Mouse (Mus musculus): ENCODE data around the gene Timm8a1. TPM values are rescaled to one million over a fixed set of nuclear protein-coding genes. Genes with fewer than 3 reads are reported as not detected.

Gene Timm8a1
- polyA plus RNA-seq, 1 experiment from 2014 or later = 85.7 TPM

- no peak for ATAC-seq (replicated peaks; ENCODE audit: low FRiP score)
- Histone ChIP-seq H3K27me3 (0 out of 2 replicates have a peak, but pooled peaks cover 4% of the 10 kb centered on the region), H3K4me3 (replicated peaks) (no peak overlapping the region), H3K9me3 (replicated peaks) (no peaks in the 10 kb centered on the region), H3K4me1 (no peaks in the 10 kb centered on the region), H3K36me3 (no peaks in the 10 kb centered on the region), H3K27ac (no peak overlapping the region), H3K4me2 (no peak overlapping the region), H3K9ac (no peak overlapping the region)
- 36% methylated on average over 2 of the region's 2 CpGs for WGBS
Measured at GRCm38 (mm10) chrX:134509473-134509872, 32.2 kb downstream of the Timm8a1 start.

GRCm38 (mm10) chrX:134507977-134508376, 33.7 kb downstream of the Timm8a1 start:
- ATAC-seq (replicated peaks; ENCODE audit: low FRiP score) = no peak
- no peak overlapping the region for H3K4me2 ChIP-seq

DNA sequence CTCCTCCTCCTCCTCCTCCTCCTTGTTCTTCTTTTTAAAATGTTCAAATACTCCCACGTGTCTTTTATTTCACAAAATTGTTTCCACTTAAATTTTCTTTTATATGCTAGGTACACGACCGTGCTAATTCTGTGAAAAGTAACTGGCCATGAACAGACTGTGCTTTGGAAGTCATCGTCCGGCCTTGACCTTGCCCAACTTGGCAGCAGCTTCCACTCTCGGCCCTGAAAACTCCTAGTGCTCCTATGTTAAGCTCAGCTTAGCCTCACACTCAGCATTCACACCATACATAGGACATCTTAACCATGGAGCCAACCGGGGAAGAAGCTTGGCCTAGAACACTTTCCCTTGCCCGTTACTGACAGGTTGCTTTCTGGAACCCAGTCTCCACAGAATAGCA, 41.0 kb downstream of the Timm8a1 start:
- no peak for ATAC-seq (replicated peaks; ENCODE audit: low FRiP score)
- no peak overlapping the region for H3K9ac ChIP-seq
- H3K36me3 ChIP-seq = no peaks in the 10 kb centered on the region
- no peak overlapping the region for H3K27ac ChIP-seq
- no peaks in the 10 kb centered on the region for H3K27me3 ChIP-seq
- no peaks in the 10 kb centered on the region for H3K4me1 ChIP-seq
- WGBS = 81% methylated on average over 8 of the region's 8 CpGs
- H3K9me3 ChIP-seq (replicated peaks) = no peaks in the 10 kb centered on the region
- no peak overlapping the region for H3K4me3 ChIP-seq (replicated peaks)
- H3K4me2 ChIP-seq = no peak overlapping the region

More at GRCm38 (mm10) chrX:134507977-134508376, 33.7 kb downstream of the Timm8a1 start:
- H3K9me3 ChIP-seq (replicated peaks) = no peaks in the 10 kb centered on the region
- no peak overlapping the region for H3K9ac ChIP-seq
- no peak overlapping the region for H3K27ac ChIP-seq
- 71% methylated on average over 6 of the region's 6 CpGs for WGBS
- H3K4me3 ChIP-seq (replicated peaks) = no peak overlapping the region
- no peaks in the 10 kb centered on the region for H3K36me3 ChIP-seq
- no peaks in the 10 kb centered on the region for H3K4me1 ChIP-seq
- no peaks in the 10 kb centered on the region for H3K27me3 ChIP-seq

Other genes starting within 250 kb of the Timm8a1 start
- gene Tmem35a, start 246.6 kb downstream of the Timm8a1 start, polyA plus RNA-seq (2015; fragmentation: Nextera tagmentation; extraction: Ambion mirVana) = 11.1 and 12.0 TPM in 2 replicates
- 33.1 and 33.7 TPM in 2 replicates for gene Cenpi, start 233.8 kb downstream of the Timm8a1 start, polyA plus RNA-seq (2015; fragmentation: Nextera tagmentation; extraction: Ambion mirVana)
- gene Drp2, start 137.3 kb downstream of the Timm8a1 start, polyA plus RNA-seq (2015; fragmentation: Nextera tagmentation; extraction: Ambion mirVana) = 0.80 and 0.97 TPM in 2 replicates
- not detected in 2 replicates for gene Taf7l, start 65.4 kb downstream of the Timm8a1 start, polyA plus RNA-seq (2015; fragmentation: Nextera tagmentation; extraction: Ambion mirVana)
- 1.1 TPM in 2 replicates for gene Btk, start 41.7 kb upstream of the Timm8a1 start, polyA plus RNA-seq (2015; fragmentation: Nextera tagmentation; extraction: Ambion mirVana)
- gene Rpl36a, start 43.8 kb upstream of the Timm8a1 start, polyA plus RNA-seq (2015; fragmentation: Nextera tagmentation; extraction: Ambion mirVana) = 426 and 524 TPM in 2 replicates
- 5.7 TPM in 2 replicates for gene Gla, start 59.3 kb upstream of the Timm8a1 start, polyA plus RNA-seq (2015; fragmentation: Nextera tagmentation; extraction: Ambion mirVana)
- gene Hnrnph2, start 59.3 kb upstream of the Timm8a1 start, polyA plus RNA-seq (2015; fragmentation: Nextera tagmentation; extraction: Ambion mirVana) = 159 and 167 TPM in 2 replicates
- gene Armcx4, start 144.7 kb upstream of the Timm8a1 start, polyA plus RNA-seq (2015; fragmentation: Nextera tagmentation; extraction: Ambion mirVana) = 4.5 and 4.6 TPM in 2 replicates
- gene Armcx1, start 176.1 kb upstream of the Timm8a1 start, polyA plus RNA-seq (2015; fragmentation: Nextera tagmentation; extraction: Ambion mirVana) = 50.5 and 55.0 TPM in 2 replicates
- 22.6 and 22.9 TPM in 2 replicates for gene Armcx6, start 209.6 kb upstream of the Timm8a1 start, polyA plus RNA-seq (2015; fragmentation: Nextera tagmentation; extraction: Ambion mirVana)
- 61.5 and 63.5 TPM in 2 replicates for gene Armcx3, start 214.7 kb upstream of the Timm8a1 start, polyA plus RNA-seq (2015; fragmentation: Nextera tagmentation; extraction: Ambion mirVana)

All from kidney, embryonic 15.5 days (tissue).